Mouse (Mus musculus): ENCODE measurements around the gene Mesd. TPM values are rescaled to one million over a fixed set of nuclear protein-coding genes. Genes with fewer than 3 reads are reported as not detected.
"Not testable (repeated sequence)": the region's sequence is repeated elsewhere in the genome, so short reads cannot be mapped to it uniquely, and the experiment has no call there.

The Mesd gene
- polyA plus RNA-seq, 1 experiment from 2014 or later: 101 TPM

DNA sequence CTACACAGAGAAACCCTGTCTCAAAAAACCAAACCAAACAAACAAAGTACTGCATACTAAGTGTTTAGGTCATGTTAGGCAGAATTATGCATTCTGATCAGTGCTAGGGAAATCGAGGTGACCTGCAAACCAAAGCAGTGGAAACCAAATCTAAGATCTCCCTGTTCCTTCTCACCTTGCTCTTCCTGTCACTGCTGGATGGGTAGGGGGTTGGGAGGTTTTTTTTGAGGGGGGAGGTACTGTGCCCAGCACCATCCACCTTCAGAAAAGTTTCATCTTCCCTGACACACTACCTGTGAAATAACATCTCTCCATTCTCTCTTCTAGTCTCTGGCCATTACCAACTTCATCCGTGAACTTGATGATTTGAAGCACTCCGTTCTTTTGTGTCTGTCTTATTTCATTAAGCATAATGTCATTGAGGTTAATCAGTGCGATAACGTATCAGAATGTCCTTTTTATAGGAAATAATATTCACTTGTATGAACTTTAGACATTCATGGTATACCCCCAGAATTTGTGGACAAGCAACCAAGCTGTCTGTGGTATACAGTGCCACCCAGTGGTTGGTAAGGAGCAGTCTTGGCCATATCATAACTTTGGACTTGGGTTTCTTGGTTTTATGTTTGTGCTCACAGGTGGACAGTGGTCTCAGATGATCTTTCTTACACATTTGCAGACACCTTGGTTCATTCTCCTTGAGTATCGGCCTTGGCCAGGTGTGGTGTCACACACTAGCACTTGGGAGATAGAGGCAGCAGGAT is 2.3 kb downstream of the Mesd start:
- Histone ChIP-seq H3K36me3 (ENCODE audit: control insufficient read depth, insufficient read depth, low read length) (peaks cover 5% of the 10 kb centered on the region; the same call in 1 of the 2 replicates), H3K9me3 (ENCODE audit: control insufficient read depth, low read length) (no peaks in the 10 kb centered on the region; the same call in 1 of the 2 replicates), H3K4me1 (ENCODE audit: control insufficient read depth, insufficient read depth, low read length) (peaks cover 13% of the 10 kb centered on the region), H3K27ac (ENCODE audit: low read depth, low read length) (no peak overlapping the region), H3K9ac (ENCODE audit: low read depth, low read length) (no peak overlapping the region), H3K27me3 (ENCODE audit: control insufficient read depth, insufficient read depth, low read length) (no peaks in the 10 kb centered on the region), H3K4me2 (replicated peaks; ENCODE audit: low read depth, low read length) (no peak overlapping the region), H3K4me3 (ENCODE audit: low read length) (no peak overlapping the region)
- 96% methylated on average over 6 of the region's 6 CpGs for WGBS
- ATAC-seq (ENCODE audit: low FRiP score, low TSS enrichment): no peak

DNA sequence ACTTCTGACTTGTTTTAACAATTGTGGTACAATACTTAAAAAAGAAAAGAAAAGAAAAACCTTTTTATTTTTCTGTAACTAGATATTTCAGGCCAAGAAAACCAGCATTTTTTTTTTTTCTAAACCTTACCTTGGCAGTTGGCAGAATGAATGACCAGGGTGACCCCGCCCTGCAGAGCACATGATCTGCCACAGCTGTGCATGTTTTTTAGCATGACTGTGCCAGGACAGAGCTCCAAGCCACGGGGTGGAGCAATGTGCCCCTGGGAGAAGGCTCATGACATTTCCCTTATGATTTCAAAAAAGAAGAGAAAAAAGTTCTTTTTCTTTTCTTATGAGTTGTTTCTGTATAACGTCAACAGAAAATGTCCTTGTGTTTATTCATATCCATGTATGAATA is 5.1 kb downstream of the Mesd start:
- Histone ChIP-seq H3K4me1 (ENCODE audit: control insufficient read depth, insufficient read depth, low read length) (peaks cover 7% of the 10 kb centered on the region; the same call in 1 of the 2 replicates), H3K9ac (ENCODE audit: low read depth, low read length) (no peak overlapping the region)

DNA sequence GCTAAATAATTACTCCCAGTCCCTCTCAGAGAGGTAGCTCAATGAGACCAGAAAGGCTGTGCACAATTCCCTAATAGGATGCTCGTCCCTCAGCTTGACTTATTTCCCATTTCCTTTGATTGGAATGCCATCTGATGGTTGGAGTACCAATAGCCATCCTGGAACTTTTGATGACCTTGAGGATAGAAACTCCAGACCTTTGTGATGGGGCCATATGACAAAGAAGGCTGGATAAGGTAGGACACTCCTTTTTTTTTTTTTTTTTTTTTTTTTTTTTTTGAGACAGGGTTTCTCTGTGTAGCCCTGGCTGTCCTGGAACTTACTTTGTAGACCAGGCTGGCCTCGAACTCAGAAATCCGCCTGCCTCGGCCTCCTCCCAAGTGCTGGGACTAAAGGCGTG is 5.7 kb downstream of the Mesd start:
- H3K27me3 ChIP-seq (ENCODE audit: control insufficient read depth, insufficient read depth, low read length); H3K9me3 ChIP-seq (ENCODE audit: control insufficient read depth, low read length); H3K9ac ChIP-seq (ENCODE audit: low read depth, low read length); H3K4me3 ChIP-seq (ENCODE audit: low read length); H3K36me3 ChIP-seq (ENCODE audit: control insufficient read depth, insufficient read depth, low read length); H3K27ac ChIP-seq (ENCODE audit: low read depth, low read length); H3K4me2 ChIP-seq (replicated peaks; ENCODE audit: low read depth, low read length); H3K4me1 ChIP-seq (ENCODE audit: control insufficient read depth, insufficient read depth, low read length); ATAC-seq (ENCODE audit: low FRiP score, low TSS enrichment): not testable (repeated sequence)
- WGBS: 93% methylated on average over 5 of the region's 5 CpGs

More for the DNA sequence above, 5.1 kb downstream of the Mesd start:
- H3K27ac ChIP-seq (ENCODE audit: low read depth, low read length): no peak overlapping the region
- H3K9me3 ChIP-seq (ENCODE audit: control insufficient read depth, low read length): no peaks in the 10 kb centered on the region
- no peak for ATAC-seq (ENCODE audit: low FRiP score, low TSS enrichment)
- 63% methylated on average over 3 of the region's 3 CpGs for WGBS
- no peak overlapping the region for H3K4me2 ChIP-seq (replicated peaks; ENCODE audit: low read depth, low read length)
- no peaks in the 10 kb centered on the region for H3K27me3 ChIP-seq (ENCODE audit: control insufficient read depth, insufficient read depth, low read length)
- no peaks in the 10 kb centered on the region for H3K36me3 ChIP-seq (ENCODE audit: control insufficient read depth, insufficient read depth, low read length)
- H3K4me3 ChIP-seq (ENCODE audit: low read length): no peak overlapping the region

DNA sequence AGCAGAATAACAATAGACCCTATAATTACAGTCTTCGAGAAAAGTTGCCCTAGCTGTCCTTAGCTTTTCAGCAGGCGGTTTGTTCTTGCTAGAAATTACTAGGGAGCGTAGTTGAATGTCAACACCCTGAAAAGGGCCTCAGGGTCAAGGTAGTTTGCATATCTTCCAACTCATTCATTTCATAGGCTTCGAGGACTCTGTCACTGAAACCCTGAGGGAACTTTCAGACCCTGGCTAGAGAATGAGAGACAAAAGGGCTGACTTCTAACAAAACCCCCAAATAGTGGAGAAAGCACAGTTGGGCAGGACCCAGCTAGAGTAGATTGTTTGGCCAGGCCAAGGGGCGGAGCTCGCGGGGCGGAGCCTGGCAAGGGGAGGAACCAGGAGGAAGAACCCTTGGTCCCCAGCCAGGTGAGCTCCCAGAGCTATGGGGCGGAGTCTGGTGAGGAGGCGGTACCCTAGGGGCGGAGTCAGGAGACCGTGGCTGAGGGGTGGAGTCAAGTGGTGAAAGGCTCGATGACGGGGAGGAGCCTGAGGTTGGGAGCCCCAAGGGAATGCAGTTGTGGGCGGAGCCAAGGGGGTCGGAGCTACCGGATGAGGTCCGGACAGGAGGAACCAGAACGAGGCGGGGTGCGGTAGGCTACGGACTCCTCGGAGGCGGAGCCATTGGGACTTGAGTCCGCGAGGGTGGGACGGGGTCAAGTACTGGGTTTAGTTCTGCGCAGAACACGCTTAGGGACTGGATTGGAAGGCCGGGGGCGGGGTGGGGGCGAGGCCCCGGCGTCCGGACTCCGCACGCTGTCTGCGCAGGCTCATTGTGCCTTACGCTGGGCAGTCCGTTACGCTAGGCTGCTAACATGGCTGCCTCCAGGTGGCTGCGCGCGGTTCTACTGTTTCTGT is 7.4 kb downstream of the Mesd start:
- H3K9ac ChIP-seq (ENCODE audit: low read depth, low read length): peak overlapping the region; percentile 85

DNA sequence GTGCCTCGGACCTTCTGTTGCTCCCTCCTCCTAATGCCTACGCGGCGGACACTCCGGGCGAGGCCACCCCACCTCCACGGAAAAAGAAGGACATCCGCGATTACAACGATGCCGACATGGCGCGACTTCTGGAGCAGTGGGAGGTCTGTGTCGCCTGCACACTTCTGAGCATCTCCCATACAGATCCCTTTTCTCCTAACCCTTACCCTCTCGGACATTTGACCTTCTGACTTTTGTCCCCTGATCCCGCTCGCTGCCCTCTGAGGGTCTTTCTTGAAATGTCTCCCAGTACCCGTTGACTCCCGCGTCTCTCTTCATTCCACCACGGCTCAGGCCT is 8.0 kb downstream of the Mesd start:
- H3K36me3 ChIP-seq (ENCODE audit: control insufficient read depth, insufficient read depth, low read length): peaks cover 16% of the 10 kb centered on the region; the same call in 1 of the 2 replicates
- peaks cover 9% of the 10 kb centered on the region; the same call in 1 of the 2 replicates for H3K4me1 ChIP-seq (ENCODE audit: control insufficient read depth, insufficient read depth, low read length)
- H3K4me2 ChIP-seq (replicated peaks; ENCODE audit: low read depth, low read length): peak overlapping the region; percentile 79
- 0% methylated on average over 21 of the region's 21 CpGs for WGBS
- peak overlapping the region; percentile 85 for H3K9ac ChIP-seq (ENCODE audit: low read depth, low read length)
- peak overlapping the region; percentile 86 for H3K27ac ChIP-seq (ENCODE audit: low read depth, low read length)
- no peaks in the 10 kb centered on the region for H3K27me3 ChIP-seq (ENCODE audit: control insufficient read depth, insufficient read depth, low read length)
- no peak for ATAC-seq (ENCODE audit: low FRiP score, low TSS enrichment)
- no peaks in the 10 kb centered on the region for H3K9me3 ChIP-seq (ENCODE audit: control insufficient read depth, low read length)
- H3K4me3 ChIP-seq (ENCODE audit: low read length): peak overlapping the region; percentile 82

More for the DNA sequence above, 7.4 kb downstream of the Mesd start:
- peaks cover 9% of the 10 kb centered on the region; the same call in 1 of the 2 replicates for H3K4me1 ChIP-seq (ENCODE audit: control insufficient read depth, insufficient read depth, low read length)
- no peaks in the 10 kb centered on the region for H3K9me3 ChIP-seq (ENCODE audit: control insufficient read depth, low read length)
- peak overlapping the region; percentile 82 for H3K4me3 ChIP-seq (ENCODE audit: low read length)
- 4% methylated on average over 44 of the region's 44 CpGs for WGBS
- peaks cover 14% of the 10 kb centered on the region; the same call in 1 of the 2 replicates for H3K36me3 ChIP-seq (ENCODE audit: control insufficient read depth, insufficient read depth, low read length)
- H3K27me3 ChIP-seq (ENCODE audit: control insufficient read depth, insufficient read depth, low read length): no peaks in the 10 kb centered on the region
- peak overlapping the region; percentile 86 for H3K27ac ChIP-seq (ENCODE audit: low read depth, low read length)
- peak overlapping the region; percentile 79 for H3K4me2 ChIP-seq (replicated peaks; ENCODE audit: low read depth, low read length)
- peak; percentile 99 for ATAC-seq (ENCODE audit: low FRiP score, low TSS enrichment)

DNA sequence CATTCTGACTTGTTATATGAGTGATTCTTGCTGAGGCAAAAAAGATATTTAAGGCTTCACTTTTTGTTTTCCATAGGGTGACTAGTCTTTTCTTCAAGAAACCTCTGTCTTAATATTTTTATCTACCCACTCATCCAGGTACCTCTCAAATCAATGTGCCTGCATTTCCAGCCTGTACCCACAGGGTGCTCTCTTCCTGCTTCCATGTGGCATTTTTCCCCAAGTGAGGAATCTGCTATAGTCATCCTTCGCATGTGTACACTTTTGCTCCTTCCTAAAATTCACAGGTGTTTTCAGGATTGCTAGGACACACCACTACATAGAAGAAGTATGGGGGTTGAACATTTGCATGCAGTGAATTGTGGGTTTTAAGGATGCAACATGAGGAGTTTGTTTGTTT is 10.1 kb downstream of the Mesd start:
- no peak overlapping the region for H3K4me2 ChIP-seq (replicated peaks; ENCODE audit: low read depth, low read length)
- 95% methylated on average over 1 of the region's 1 CpGs for WGBS
- H3K9ac ChIP-seq (ENCODE audit: low read depth, low read length): no peak overlapping the region

DNA sequence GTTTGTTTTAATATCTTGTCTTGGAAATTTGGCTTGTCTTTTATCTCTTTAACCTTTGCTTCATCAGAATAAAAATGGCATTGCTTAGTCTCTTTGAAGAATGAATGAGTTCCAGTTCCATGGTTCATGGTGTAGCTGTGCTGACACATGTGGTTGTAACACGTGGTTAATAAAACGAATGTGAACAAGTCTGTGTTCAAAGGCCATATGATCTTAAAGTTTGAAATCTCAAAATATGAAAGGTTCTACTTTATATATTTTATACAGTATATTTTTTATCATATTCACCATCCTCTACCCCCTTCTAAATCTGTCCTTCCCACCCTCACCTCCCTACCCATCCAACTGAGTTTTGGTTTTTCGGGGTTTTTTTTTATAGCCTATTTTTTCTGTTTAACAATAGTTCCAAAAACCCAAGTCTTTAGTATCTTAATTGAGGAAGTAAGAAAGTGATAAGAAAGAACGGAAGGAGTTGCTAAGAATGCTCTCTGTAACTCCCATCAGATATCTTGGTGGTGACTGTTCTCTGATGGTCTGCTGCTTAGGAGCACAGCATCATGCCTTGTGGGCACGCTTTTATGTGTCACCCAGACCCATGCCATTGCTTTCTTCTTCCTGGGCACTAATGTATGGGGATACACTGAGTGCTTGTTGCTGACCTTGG is 11.9 kb downstream of the Mesd start:
- peaks cover 50% of the 10 kb centered on the region for H3K36me3 ChIP-seq (ENCODE audit: control insufficient read depth, insufficient read depth, low read length)
- H3K4me3 ChIP-seq (ENCODE audit: low read length): no peak overlapping the region
- no peak for ATAC-seq (ENCODE audit: low FRiP score, low TSS enrichment)

More for the DNA sequence above, 10.1 kb downstream of the Mesd start:
- Histone ChIP-seq H3K9me3 (ENCODE audit: control insufficient read depth, low read length) (no peaks in the 10 kb centered on the region), H3K27me3 (ENCODE audit: control insufficient read depth, insufficient read depth, low read length) (no peaks in the 10 kb centered on the region), H3K36me3 (ENCODE audit: control insufficient read depth, insufficient read depth, low read length) (peaks cover 36% of the 10 kb centered on the region), H3K27ac (ENCODE audit: low read depth, low read length) (no peak overlapping the region), H3K4me3 (ENCODE audit: low read length) (no peak overlapping the region), H3K4me1 (ENCODE audit: control insufficient read depth, insufficient read depth, low read length) (peaks cover 9% of the 10 kb centered on the region; the same call in 1 of the 2 replicates)
- ATAC-seq (ENCODE audit: low FRiP score, low TSS enrichment): no peak

DNA sequence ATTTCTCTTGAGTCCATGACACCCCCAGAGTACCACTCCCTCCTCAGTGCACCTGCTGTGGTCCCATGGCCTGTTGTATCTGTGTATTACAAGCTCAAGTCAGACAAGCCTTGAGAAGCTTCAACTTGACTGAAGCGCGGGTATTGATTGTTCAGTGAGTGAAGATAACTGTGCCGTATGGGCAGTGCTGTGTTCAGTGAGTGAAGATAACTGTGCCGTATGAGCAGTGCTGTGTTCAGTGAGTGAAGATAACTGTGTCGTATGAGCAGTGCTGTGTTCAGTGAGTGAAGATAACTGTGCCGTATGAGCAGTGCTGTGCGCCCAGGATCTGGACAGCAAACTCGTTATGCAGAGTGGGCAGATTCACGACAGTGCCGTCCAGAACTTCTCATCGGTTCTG is 14.0 kb downstream of the Mesd start:
- no peak for ATAC-seq (ENCODE audit: low FRiP score, low TSS enrichment)

More for the DNA sequence above, 11.9 kb downstream of the Mesd start:
- 96% methylated on average over 5 of the region's 5 CpGs for WGBS
- Histone ChIP-seq H3K4me2 (replicated peaks; ENCODE audit: low read depth, low read length) (no peak overlapping the region), H3K4me1 (ENCODE audit: control insufficient read depth, insufficient read depth, low read length) (peaks cover 9% of the 10 kb centered on the region; the same call in 1 of the 2 replicates), H3K27ac (ENCODE audit: low read depth, low read length) (no peak overlapping the region), H3K27me3 (ENCODE audit: control insufficient read depth, insufficient read depth, low read length) (no peaks in the 10 kb centered on the region), H3K9me3 (ENCODE audit: control insufficient read depth, low read length) (no peaks in the 10 kb centered on the region), H3K9ac (ENCODE audit: low read depth, low read length) (no peak overlapping the region)

More for the DNA sequence above, 14.0 kb downstream of the Mesd start:
- H3K27me3 ChIP-seq (ENCODE audit: control insufficient read depth, insufficient read depth, low read length): no peaks in the 10 kb centered on the region
- H3K27ac ChIP-seq (ENCODE audit: low read depth, low read length): no peak overlapping the region
- no peak overlapping the region for H3K9ac ChIP-seq (ENCODE audit: low read depth, low read length)
- no peaks in the 10 kb centered on the region for H3K9me3 ChIP-seq (ENCODE audit: control insufficient read depth, low read length)
- H3K36me3 ChIP-seq (ENCODE audit: control insufficient read depth, insufficient read depth, low read length): peaks cover 54% of the 10 kb centered on the region
- H3K4me3 ChIP-seq (ENCODE audit: low read length): no peak overlapping the region
- no peak overlapping the region for H3K4me2 ChIP-seq (replicated peaks; ENCODE audit: low read depth, low read length)
- peaks cover 5% of the 10 kb centered on the region; the same call in 1 of the 2 replicates for H3K4me1 ChIP-seq (ENCODE audit: control insufficient read depth, insufficient read depth, low read length)
- WGBS: 96% methylated on average over 11 of the region's 11 CpGs
